Mouse (Mus musculus): ENCODE measurements around the gene Barhl1. TPM values are rescaled to one million over a fixed set of nuclear protein-coding genes. Genes with fewer than 3 reads are reported as not detected.

Gene Barhl1
- total and polyA plus RNA-seq, 3 experiments = 0.24 TPM; not detected in 2

DNA sequence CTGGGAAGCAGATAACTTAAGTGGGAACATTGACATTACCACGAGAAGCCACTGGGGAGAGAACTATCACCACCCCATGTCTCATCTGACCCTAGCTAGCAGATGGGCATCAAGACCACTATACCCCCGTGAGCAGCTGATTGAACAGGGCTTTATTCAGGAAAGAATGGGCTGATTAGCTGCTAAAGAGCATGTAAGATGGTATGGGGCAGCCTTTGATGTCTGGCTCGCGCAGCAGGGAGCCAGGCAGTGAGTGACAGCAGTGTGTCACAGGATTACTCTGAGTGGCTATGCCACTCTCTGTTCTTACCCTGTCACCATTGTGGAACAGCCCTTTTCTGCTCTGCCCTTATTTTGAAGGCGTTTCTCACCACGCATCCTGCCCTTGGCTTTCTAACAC, 22.9 kb downstream of the Barhl1 start:
- Histone ChIP-seq H3K36me3 (replicated peaks in 1 of 2; ENCODE audit: control insufficient read depth in 1 of 2, insufficient read depth in 1 of 2, low read length in 1 of 2) (peaks cover 74 to 99% of the 10 kb centered on the region in 2 experiments), H3K79me2 (replicated peaks; ENCODE audit: control insufficient read depth, extremely low read depth, insufficient read depth, poor library complexity, severe bottlenecking) (no peaks in the 10 kb centered on the region), H3K9ac (ENCODE audit: insufficient read depth, low read depth) (no peak overlapping the region), H3K27me3 (replicated peaks) (no peaks in the 10 kb centered on the region), H3K4me1 (ENCODE audit: control insufficient read depth in 1 of 2, insufficient read depth in 2 of 2) (no peaks in the 10 kb centered on the region), H3K4me2 (ENCODE audit: insufficient read depth, low read depth, poor library complexity, severe bottlenecking) (no peak overlapping the region), H3K9me3 (replicated peaks; ENCODE audit: low read length) (no peaks in the 10 kb centered on the region), H3K27ac (ENCODE audit: insufficient read depth, low read depth) (no peak overlapping the region), H3K4me3 (replicated peaks in 1 of 3; ENCODE audit: low read depth in 2 of 3, low read length in 2 of 3, poor library complexity in 1 of 3) (no peak overlapping the region)
- dilution Hi-C loops (cut with MboI; ENCODE audit: extremely low pct_ligation_motif_present, extremely low pct_unique_long_range_greater_than_20kb, low sequenced_read_pairs) = no loop called here
- in situ Hi-C loops (cut with MboI; ENCODE audit: low pct_ligation_motif_present, low pct_unique_long_range_greater_than_20kb, low sequenced_read_pairs) = no loop called here
- DNase-seq (ENCODE audit: extremely low read depth) = no peak
- no peak for TF ChIP-seq ZNF384 (IDR thresholded peaks at IDR 0.05; ENCODE audit: low read depth, low read length)
- TF ChIP-seq NELFE (IDR thresholded peaks at IDR 0.05; ENCODE audit: low read depth, low read length) = no peak
- TF ChIP-seq SMC3 (IDR thresholded peaks at IDR 0.05; ENCODE audit: low read depth, low read length) = no peak
- TF ChIP-seq MXI1 (IDR thresholded peaks at IDR 0.05; ENCODE audit: low read depth, low read length) = no peak
- TF ChIP-seq UBTF (IDR thresholded peaks at IDR 0.05; ENCODE audit: low read depth, low read length) = no peak
- TF ChIP-seq MEF2A (IDR thresholded peaks at IDR 0.05; ENCODE audit: borderline replicate concordance, low read depth, low read length) = no peak
- TF ChIP-seq KAT2A (IDR thresholded peaks at IDR 0.05; ENCODE audit: insufficient replicate concordance, low read length) = no peak
- TF ChIP-seq MYC (IDR thresholded peaks at IDR 0.05; ENCODE audit: low read depth, low read length) = no peak
- no peak for TF ChIP-seq TBP (conservative IDR thresholded peaks at IDR 0.05; ENCODE audit: low read depth, low read length)
- TF ChIP-seq CHD2 (IDR thresholded peaks at IDR 0.05; ENCODE audit: low read length) = no peak
- no peak for TF ChIP-seq MAFK (IDR thresholded peaks at IDR 0.05; ENCODE audit: insufficient replicate concordance, low read length)
- no peak for TF ChIP-seq JUN (IDR thresholded peaks at IDR 0.05; ENCODE audit: insufficient read depth, low read depth, low read length)
- TF ChIP-seq BHLHE40 (IDR thresholded peaks at IDR 0.05; ENCODE audit: low read depth, low read length) = no peak
- TF ChIP-seq POLR2AphosphoS2 (IDR thresholded peaks at IDR 0.05; ENCODE audit: low read depth, low read length) = no peak
- no peak for TF ChIP-seq MAZ (IDR thresholded peaks at IDR 0.05; ENCODE audit: low read depth, low read length)
- TF ChIP-seq ETS1 (conservative IDR thresholded peaks at IDR 0.05; ENCODE audit: low read depth, low read length) = no peak
- no peak for TF ChIP-seq GABPA (IDR thresholded peaks at IDR 0.05; ENCODE audit: insufficient replicate concordance, low read depth, low read length)

GRCm38 (mm10) chr2:28892796-28893195, 23.7 kb downstream of the Barhl1 start:
- H3K9me3 ChIP-seq (replicated peaks; ENCODE audit: low read length) = no peaks in the 10 kb centered on the region
- H3K36me3 ChIP-seq (replicated peaks in 1 of 2; ENCODE audit: control insufficient read depth in 1 of 2, insufficient read depth in 1 of 2, low read length in 1 of 2) = peaks cover 81 to 99% of the 10 kb centered on the region in 2 experiments
- DNase-seq (ENCODE audit: extremely low read depth) = no peak
- no peak overlapping the region for H3K9ac ChIP-seq (ENCODE audit: insufficient read depth, low read depth)
- in situ Hi-C loops (cut with MboI; ENCODE audit: low pct_ligation_motif_present, low pct_unique_long_range_greater_than_20kb, low sequenced_read_pairs) (no loop called here), dilution Hi-C loops (cut with MboI; ENCODE audit: extremely low pct_ligation_motif_present, extremely low pct_unique_long_range_greater_than_20kb, low sequenced_read_pairs) (no loop called here)
- no peak overlapping the region for H3K4me3 ChIP-seq (replicated peaks in 1 of 3; ENCODE audit: low read depth in 2 of 3, low read length in 2 of 3, poor library complexity in 1 of 3)
- H3K4me2 ChIP-seq (ENCODE audit: insufficient read depth, low read depth, poor library complexity, severe bottlenecking) = no peak overlapping the region
- TF ChIP-seq KAT2A (IDR thresholded peaks at IDR 0.05; ENCODE audit: insufficient replicate concordance, low read length) = no peak
- TF ChIP-seq TBP (conservative IDR thresholded peaks at IDR 0.05; ENCODE audit: low read depth, low read length) = no peak
- no peak for TF ChIP-seq E2F4 (IDR thresholded peaks at IDR 0.05; ENCODE audit: insufficient replicate concordance, low read depth, low read length)
- TF ChIP-seq MAZ (IDR thresholded peaks at IDR 0.05; ENCODE audit: low read depth, low read length) = no peak
- TF ChIP-seq SIN3A (IDR thresholded peaks at IDR 0.05; ENCODE audit: low read length) = no peak
- TF ChIP-seq CHD2 (IDR thresholded peaks at IDR 0.05; ENCODE audit: low read length) = no peak
- no peak for TF ChIP-seq ELF1 (IDR thresholded peaks at IDR 0.05; ENCODE audit: low read depth, low read length)
- TF ChIP-seq UBTF (IDR thresholded peaks at IDR 0.05; ENCODE audit: low read depth, low read length) = no peak
- TF ChIP-seq MAFK (IDR thresholded peaks at IDR 0.05; ENCODE audit: insufficient replicate concordance, low read length) = no peak
- TF ChIP-seq ZMIZ1 (IDR thresholded peaks at IDR 0.05; ENCODE audit: low read depth, low read length) = no peak
- no peak for TF ChIP-seq ZKSCAN1 (IDR thresholded peaks at IDR 0.05; ENCODE audit: borderline replicate concordance, low read depth, low read length)
- TF ChIP-seq ZNF384 (IDR thresholded peaks at IDR 0.05; ENCODE audit: low read depth, low read length) = no peak
- no peak for TF ChIP-seq NELFE (IDR thresholded peaks at IDR 0.05; ENCODE audit: low read depth, low read length)
- no peak for TF ChIP-seq MYC (IDR thresholded peaks at IDR 0.05; ENCODE audit: low read depth, low read length)
- TF ChIP-seq RCOR1 (conservative IDR thresholded peaks at IDR 0.05; ENCODE audit: low read depth, low read length) = no peak
- TF ChIP-seq BHLHE40 (IDR thresholded peaks at IDR 0.05; ENCODE audit: low read depth, low read length) = no peak
- TF ChIP-seq JUN (IDR thresholded peaks at IDR 0.05; ENCODE audit: insufficient read depth, low read depth, low read length) = no peak
- H3K4me1 ChIP-seq (ENCODE audit: control insufficient read depth in 1 of 2, insufficient read depth in 2 of 2) = no peaks in the 10 kb centered on the region
- H3K27me3 ChIP-seq (replicated peaks) = no peaks in the 10 kb centered on the region
- no peaks in the 10 kb centered on the region for H3K79me2 ChIP-seq (replicated peaks; ENCODE audit: control insufficient read depth, extremely low read depth, insufficient read depth, poor library complexity, severe bottlenecking)
- no peak overlapping the region for H3K27ac ChIP-seq (ENCODE audit: insufficient read depth, low read depth)

Measured in CH12.LX (cell line).